Mouse (Mus musculus): Measurements from ENCODE around the gene Ren1. TPM values are rescaled to one million over a fixed set of nuclear protein-coding genes. Genes with fewer than 3 reads are reported as not detected.
"Not testable (repeated sequence)": the region's sequence is repeated elsewhere in the genome, so short reads cannot be mapped to it uniquely, and the experiment has no call there.

Gene Ren1
- total and polyA plus RNA-seq, 3 experiments: not detected

- Histone ChIP-seq H3K4me1 (ENCODE audit: insufficient read depth, low read depth, low read length) (no peaks in the 10 kb centered on the region), H3K9me3 (replicated peaks) (no peaks in the 10 kb centered on the region), H3K4me3 (ENCODE audit: low read depth, low read length) (no peak overlapping the region), H3K27me3 (ENCODE audit: insufficient read depth, low read length) (peaks cover 8% of the 10 kb centered on the region), H3K36me3 (replicated peaks) (no peaks in the 10 kb centered on the region)
- DNase-seq (ENCODE audit: low spot score): no peak
- no peak for TF ChIP-seq GATA1 (IDR thresholded peaks at IDR 0.05; ENCODE audit: borderline replicate concordance, low read length)
- TF ChIP-seq TAL1 (conservative IDR thresholded peaks at IDR 0.05; ENCODE audit: low read depth, low read length): no peak
- no peak for TF ChIP-seq GATA2 (IDR thresholded peaks at IDR 0.05; ENCODE audit: borderline replicate concordance, low read depth, low read length)
- no peak for TF ChIP-seq CTCF (IDR thresholded peaks at IDR 0.05; ENCODE audit: low read depth, low read length)
- TF ChIP-seq POLR2AphosphoS5 (IDR thresholded peaks at IDR 0.05; ENCODE audit: insufficient replicate concordance, low read depth, low read length): no peak
- no peak for ATAC-seq (ENCODE audit: extremely low read depth, insufficient number of reproducible peaks, low FRiP score, poor library complexity, severe bottlenecking)
Observed at GRCm38 (mm10) chr1:133331142-133331541, 19.2 kb upstream of the Ren1 start.

GRCm38 (mm10) chr1:133332656-133333430, 17.5 kb upstream of the Ren1 start:
- no peak overlapping the region for H3K4me3 ChIP-seq (ENCODE audit: low read depth, low read length)
- no peaks in the 10 kb centered on the region for H3K36me3 ChIP-seq (replicated peaks)
- no peak for DNase-seq (ENCODE audit: low spot score)
- TF ChIP-seq POLR2AphosphoS5 (IDR thresholded peaks at IDR 0.05; ENCODE audit: insufficient replicate concordance, low read depth, low read length): no peak
- no peak for TF ChIP-seq CTCF (IDR thresholded peaks at IDR 0.05; ENCODE audit: low read depth, low read length)
- no peak for TF ChIP-seq GATA1 (IDR thresholded peaks at IDR 0.05; ENCODE audit: borderline replicate concordance, low read length)
- TF ChIP-seq GATA2 (IDR thresholded peaks at IDR 0.05; ENCODE audit: borderline replicate concordance, low read depth, low read length): no peak
- TF ChIP-seq TAL1 (conservative IDR thresholded peaks at IDR 0.05; ENCODE audit: low read depth, low read length): no peak
- H3K4me1 ChIP-seq (ENCODE audit: insufficient read depth, low read depth, low read length): no peaks in the 10 kb centered on the region
- no peaks in the 10 kb centered on the region for H3K9me3 ChIP-seq (replicated peaks)
- peaks cover 8% of the 10 kb centered on the region for H3K27me3 ChIP-seq (ENCODE audit: insufficient read depth, low read length)
- ATAC-seq (ENCODE audit: extremely low read depth, insufficient number of reproducible peaks, low FRiP score, poor library complexity, severe bottlenecking): no peak

GRCm38 (mm10) chr1:133333937-133334336, 16.4 kb upstream of the Ren1 start:
- H3K4me3 ChIP-seq (ENCODE audit: low read depth, low read length): no peak overlapping the region
- no peaks in the 10 kb centered on the region for H3K36me3 ChIP-seq (replicated peaks)
- no peaks in the 10 kb centered on the region for H3K9me3 ChIP-seq (replicated peaks)
- DNase-seq (ENCODE audit: low spot score) (no peak), ATAC-seq (ENCODE audit: extremely low read depth, insufficient number of reproducible peaks, low FRiP score, poor library complexity, severe bottlenecking) (no peak)
- peaks cover 8% of the 10 kb centered on the region for H3K27me3 ChIP-seq (ENCODE audit: insufficient read depth, low read length)
- no peak for TF ChIP-seq TAL1 (conservative IDR thresholded peaks at IDR 0.05; ENCODE audit: low read depth, low read length)
- TF ChIP-seq GATA2 (IDR thresholded peaks at IDR 0.05; ENCODE audit: borderline replicate concordance, low read depth, low read length): no peak
- TF ChIP-seq POLR2AphosphoS5 (IDR thresholded peaks at IDR 0.05; ENCODE audit: insufficient replicate concordance, low read depth, low read length): no peak
- no peak for TF ChIP-seq GATA1 (IDR thresholded peaks at IDR 0.05; ENCODE audit: borderline replicate concordance, low read length)
- TF ChIP-seq CTCF (IDR thresholded peaks at IDR 0.05; ENCODE audit: low read depth, low read length): no peak
- no peaks in the 10 kb centered on the region for H3K4me1 ChIP-seq (ENCODE audit: insufficient read depth, low read depth, low read length)

GRCm38 (mm10) chr1:133340403-133340802, 9.9 kb upstream of the Ren1 start:
- H3K4me3 ChIP-seq (ENCODE audit: low read depth, low read length); H3K9me3 ChIP-seq (replicated peaks); ATAC-seq (ENCODE audit: extremely low read depth, insufficient number of reproducible peaks, low FRiP score, poor library complexity, severe bottlenecking); H3K27me3 ChIP-seq (ENCODE audit: insufficient read depth, low read length); H3K36me3 ChIP-seq (replicated peaks); DNase-seq (ENCODE audit: low spot score); H3K4me1 ChIP-seq (ENCODE audit: insufficient read depth, low read depth, low read length): not testable (repeated sequence)

DNA sequence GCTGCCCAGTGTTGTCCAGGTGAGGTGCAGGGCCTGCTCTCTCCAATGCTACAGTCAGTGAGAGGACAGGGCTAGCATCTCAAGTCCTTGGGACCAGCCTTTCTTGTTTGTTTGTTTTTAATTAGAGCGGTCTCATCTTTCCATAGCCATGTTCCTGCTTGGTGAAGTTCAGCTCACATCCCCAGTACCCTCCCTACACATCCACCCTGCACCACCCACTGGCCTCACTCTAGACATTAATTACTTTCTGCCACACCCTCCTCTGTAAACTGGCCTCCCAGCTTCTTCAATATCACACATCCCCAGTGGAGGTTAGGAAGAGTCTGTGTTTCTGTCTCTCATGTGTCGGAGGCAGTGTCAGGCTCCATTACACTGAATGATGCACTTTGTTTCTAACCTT, 6.0 kb upstream of the Ren1 start:
- Histone ChIP-seq H3K4me1 (ENCODE audit: insufficient read depth, low read depth, low read length) (no peaks in the 10 kb centered on the region), H3K9me3 (replicated peaks) (no peaks in the 10 kb centered on the region), H3K4me3 (ENCODE audit: low read depth, low read length) (no peak overlapping the region), H3K36me3 (replicated peaks) (no peaks in the 10 kb centered on the region), H3K27me3 (ENCODE audit: insufficient read depth, low read length) (0 out of 2 replicates have a peak, but pooled peaks cover 4% of the 10 kb centered on the region)
- ATAC-seq (ENCODE audit: extremely low read depth, insufficient number of reproducible peaks, low FRiP score, poor library complexity, severe bottlenecking) (no peak), DNase-seq (ENCODE audit: low spot score) (no peak)
- TF ChIP-seq GATA2 (IDR thresholded peaks at IDR 0.05; ENCODE audit: borderline replicate concordance, low read depth, low read length) (no peak), TAL1 (conservative IDR thresholded peaks at IDR 0.05; ENCODE audit: low read depth, low read length) (no peak), POLR2AphosphoS5 (IDR thresholded peaks at IDR 0.05; ENCODE audit: insufficient replicate concordance, low read depth, low read length) (no peak)

GRCm38 (mm10) chr1:133346531-133346930, 3.8 kb upstream of the Ren1 start:
- no peaks in the 10 kb centered on the region for H3K36me3 ChIP-seq (replicated peaks)
- no peak for ATAC-seq (ENCODE audit: extremely low read depth, insufficient number of reproducible peaks, low FRiP score, poor library complexity, severe bottlenecking)
- H3K4me1 ChIP-seq (ENCODE audit: insufficient read depth, low read depth, low read length): no peaks in the 10 kb centered on the region
- TF ChIP-seq CTCF (IDR thresholded peaks at IDR 0.05; ENCODE audit: low read depth, low read length): no peak
- TF ChIP-seq GATA2 (IDR thresholded peaks at IDR 0.05; ENCODE audit: borderline replicate concordance, low read depth, low read length): no peak
- no peak for TF ChIP-seq TAL1 (conservative IDR thresholded peaks at IDR 0.05; ENCODE audit: low read depth, low read length)
- TF ChIP-seq POLR2AphosphoS5 (IDR thresholded peaks at IDR 0.05; ENCODE audit: insufficient replicate concordance, low read depth, low read length): no peak
- TF ChIP-seq GATA1 (IDR thresholded peaks at IDR 0.05; ENCODE audit: borderline replicate concordance, low read length): no peak
- no peak overlapping the region for H3K4me3 ChIP-seq (ENCODE audit: low read depth, low read length)
- H3K9me3 ChIP-seq (replicated peaks): no peaks in the 10 kb centered on the region
- H3K27me3 ChIP-seq (ENCODE audit: insufficient read depth, low read length): peaks cover 7% of the 10 kb centered on the region; the same call in 1 of the 2 replicates
- no peak for DNase-seq (ENCODE audit: low spot score)
